In the genomic region with DNA sequence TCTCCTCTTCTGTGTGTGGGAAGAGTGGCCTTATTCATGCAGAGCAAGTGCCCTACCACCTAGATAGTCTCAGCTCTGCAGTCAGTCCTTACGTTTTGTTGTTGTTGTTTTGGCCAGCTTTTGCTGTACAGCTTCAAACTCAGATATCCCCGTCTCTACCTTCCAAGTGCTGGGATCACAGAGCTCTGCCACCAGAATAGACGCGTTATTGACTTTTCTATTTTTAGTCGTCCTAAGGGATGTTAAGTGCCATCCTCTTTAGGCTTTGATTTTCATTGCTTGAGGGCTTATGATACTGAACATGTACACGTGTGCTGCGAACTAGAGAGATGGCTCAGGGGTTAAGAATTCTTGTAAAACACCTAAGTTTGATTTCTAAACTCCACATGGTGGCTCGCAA, we compare ENCODE assay signal across 10 mouse cellular contexts.
"Had no signal": no experiment of that assay in that cellular context is flagged by ENCODE, and none has a peak within 500 bp of the region (broad histone marks: within the 10 kb centered on the region; RNA-seq: fewer than 3 reads in every experiment).

No protein-coding gene starts in this region.

- H3K27ac ChIP-seq: limb, embryonic 15.5 days; liver, embryonic 12.5 days; lung, embryonic 15.5 days; midbrain, embryonic 12.5 days; neural tube, embryonic 13.5 days had no signal

- H3K27me3 ChIP-seq: limb, embryonic 15.5 days; liver, embryonic 12.5 days; lung, embryonic 15.5 days; midbrain, embryonic 12.5 days; neural tube, embryonic 13.5 days had no signal

- H3K4me3 ChIP-seq: limb, embryonic 15.5 days; liver, embryonic 12.5 days; lung, embryonic 15.5 days; midbrain, embryonic 12.5 days; neural tube, embryonic 13.5 days had no signal

- ATAC-seq: liver, embryonic 12.5 days; midbrain, embryonic 16.5 days had no signal

- H3K4me2 ChIP-seq: limb, embryonic 15.5 days; liver, embryonic 12.5 days; lung, embryonic 15.5 days; midbrain, embryonic 12.5 days; neural tube, embryonic 13.5 days had no signal

- H3K4me1 ChIP-seq: lung, embryonic 15.5 days had no signal

- H3K9me3 ChIP-seq: limb, embryonic 15.5 days; liver, embryonic 12.5 days; lung, embryonic 15.5 days; midbrain, embryonic 12.5 days; neural tube, embryonic 13.5 days had no signal

- H3K9ac ChIP-seq: limb, embryonic 15.5 days; liver, embryonic 12.5 days; lung, embryonic 15.5 days; midbrain, embryonic 12.5 days; neural tube, embryonic 13.5 days had no signal

- DNase-seq: kidney, postnatal 14 days; layer of hippocampus, postnatal 36 days; right cerebral cortex, postnatal 14 days; thymus, postnatal 36 days had no signal
